Mouse (Mus musculus): ENCODE data around the gene Pvalb. TPM values are rescaled to one million over a fixed set of nuclear protein-coding genes. Genes with fewer than 3 reads are reported as not detected.

Pvalb gene
- not detected in 2 replicates for total RNA-seq (2015; ENCODE audit: low replicate concordance)
- total RNA-seq (2017; ENCODE audit: low replicate concordance), result not detected in 2 replicates

DNA sequence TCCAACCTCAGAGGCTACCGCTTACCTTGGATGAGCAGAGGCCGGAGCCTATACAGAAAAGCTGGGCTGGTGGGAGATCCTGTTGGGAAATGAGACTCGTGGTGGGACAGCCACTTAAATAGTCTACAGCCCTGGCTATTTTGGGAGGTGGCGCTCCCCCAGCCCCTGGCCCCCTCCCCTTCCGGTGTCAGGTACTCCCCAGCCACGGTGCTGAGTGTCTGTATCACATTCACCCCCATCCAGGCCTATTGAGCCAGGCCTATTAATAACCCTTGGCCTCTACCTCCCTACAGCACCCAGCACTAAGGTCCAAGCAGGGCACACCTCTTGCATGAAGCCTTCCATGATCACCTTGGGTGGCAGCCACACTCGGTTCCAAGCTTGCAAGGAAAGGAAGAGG lies at the start of gene Pvalb:
Gene Pvalb, minus strand, starts transcription at position 89 of the 400 bp plus-strand sequence.
- no peak for ATAC-seq (replicated peaks; ENCODE audit: low FRiP score, poor library complexity, severe bottlenecking)

DNA sequence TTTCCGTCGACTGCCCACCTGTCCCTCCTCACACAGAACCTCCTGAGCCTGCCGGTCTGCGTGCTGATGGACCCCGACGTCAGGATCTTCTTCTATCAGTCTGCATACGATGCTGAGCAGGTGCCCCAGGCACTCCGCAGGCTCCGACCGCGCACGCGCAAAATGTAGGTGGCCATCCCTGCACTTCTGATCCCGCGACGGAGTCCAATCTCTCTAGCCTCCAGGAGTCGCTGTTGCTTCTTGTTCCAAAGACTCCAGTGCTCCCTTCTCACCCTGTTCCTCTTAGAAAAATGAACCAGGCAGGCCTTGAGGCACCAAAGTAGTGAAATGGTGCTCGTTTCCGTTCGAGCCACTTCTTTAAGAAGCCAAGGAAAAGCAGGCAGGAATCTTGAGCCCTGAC lies 48.6 kb upstream of the Pvalb start:
- no peak for ATAC-seq (replicated peaks; ENCODE audit: low FRiP score, poor library complexity, severe bottlenecking)

DNA sequence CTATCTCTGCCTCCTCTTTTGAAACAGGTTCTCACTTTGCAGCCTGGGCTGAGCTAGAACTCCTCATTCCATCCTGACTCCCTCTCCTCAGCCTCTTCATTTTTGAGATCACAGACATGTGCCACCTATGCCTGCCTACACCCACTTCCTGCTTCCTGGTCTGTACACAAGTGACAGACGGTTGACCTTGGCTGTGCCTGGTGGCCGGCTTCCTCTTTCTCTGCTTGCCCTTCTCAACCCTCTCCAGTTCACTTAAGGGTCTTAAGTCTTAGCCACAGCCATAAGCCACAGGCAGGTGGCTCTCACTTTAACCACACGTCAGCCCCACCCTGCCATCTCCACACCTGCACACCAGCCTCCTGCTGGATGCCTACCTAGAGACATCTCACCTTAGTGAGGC lies 42.2 kb upstream of the Pvalb start:
- no peak for ATAC-seq (replicated peaks; ENCODE audit: low FRiP score, poor library complexity, severe bottlenecking)

DNA sequence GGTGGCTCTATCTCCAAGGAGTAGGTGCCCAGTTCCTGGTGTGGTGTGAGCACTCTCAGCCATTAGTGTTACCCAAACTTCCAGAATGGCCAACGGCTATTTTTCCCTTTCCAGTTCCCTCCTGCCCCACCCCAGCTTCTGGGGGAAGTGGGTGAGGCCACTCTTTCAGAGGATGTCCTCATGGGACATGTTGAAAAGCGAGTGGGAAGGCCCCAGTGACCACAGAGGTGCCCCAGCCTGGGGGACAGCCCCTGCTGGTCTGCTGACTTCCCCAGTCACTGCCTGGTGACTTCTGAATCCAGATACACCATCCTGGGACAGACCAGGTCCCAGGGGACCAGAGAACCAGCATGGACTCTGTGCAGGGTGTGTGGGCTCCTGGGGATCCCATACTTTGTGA lies 41.5 kb upstream of the Pvalb start:
- no peak for ATAC-seq (replicated peaks; ENCODE audit: low FRiP score, poor library complexity, severe bottlenecking)

DNA sequence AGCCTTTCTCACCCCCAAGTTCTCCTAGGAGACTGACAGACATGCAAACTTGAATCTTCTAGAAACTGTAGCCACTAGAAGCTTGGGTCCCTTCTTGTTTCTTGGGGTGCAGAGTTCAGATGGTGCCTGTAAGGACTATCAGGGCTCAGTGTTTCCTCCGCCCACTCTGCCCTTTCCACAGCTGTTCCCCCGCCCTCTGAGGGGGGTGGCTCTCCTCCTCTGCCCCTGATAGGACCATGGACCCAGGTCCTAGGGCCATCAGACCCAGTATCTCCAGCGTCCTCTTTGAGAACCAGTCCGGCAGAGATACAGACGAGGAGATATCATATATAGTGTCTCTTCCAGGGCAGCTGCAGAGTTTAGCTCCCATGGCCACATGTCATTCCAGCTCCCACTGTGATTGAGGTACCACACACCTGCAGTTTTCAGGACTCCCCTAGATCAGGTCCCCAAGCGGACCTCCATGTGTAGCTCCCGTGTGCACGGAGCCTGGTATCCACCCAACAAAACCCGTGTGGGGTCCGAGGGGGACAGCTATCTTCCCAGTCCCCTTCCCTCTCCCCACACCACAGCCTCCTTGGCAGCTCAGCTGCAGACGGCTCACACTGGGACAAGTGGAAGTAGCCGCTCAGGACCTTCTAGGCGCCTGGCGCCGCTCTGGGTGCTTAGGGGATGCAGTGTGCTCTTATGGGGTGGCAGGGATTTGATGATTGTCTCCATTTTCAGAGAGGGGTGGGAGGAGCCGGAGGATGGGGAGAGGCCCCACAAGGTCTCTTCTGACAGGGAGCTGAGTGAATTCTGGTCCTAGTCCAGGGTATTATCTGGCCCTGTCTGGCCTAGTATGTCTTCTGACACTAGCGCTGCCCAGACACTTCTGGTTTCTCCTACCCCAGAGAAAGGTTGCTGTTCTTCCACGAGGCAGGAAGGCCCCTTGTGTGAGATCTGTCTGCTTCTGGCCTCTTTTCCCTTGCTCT lies 40.2 kb upstream of the Pvalb start:
- ATAC-seq (replicated peaks; ENCODE audit: low FRiP score, poor library complexity, severe bottlenecking), result no peak

DNA sequence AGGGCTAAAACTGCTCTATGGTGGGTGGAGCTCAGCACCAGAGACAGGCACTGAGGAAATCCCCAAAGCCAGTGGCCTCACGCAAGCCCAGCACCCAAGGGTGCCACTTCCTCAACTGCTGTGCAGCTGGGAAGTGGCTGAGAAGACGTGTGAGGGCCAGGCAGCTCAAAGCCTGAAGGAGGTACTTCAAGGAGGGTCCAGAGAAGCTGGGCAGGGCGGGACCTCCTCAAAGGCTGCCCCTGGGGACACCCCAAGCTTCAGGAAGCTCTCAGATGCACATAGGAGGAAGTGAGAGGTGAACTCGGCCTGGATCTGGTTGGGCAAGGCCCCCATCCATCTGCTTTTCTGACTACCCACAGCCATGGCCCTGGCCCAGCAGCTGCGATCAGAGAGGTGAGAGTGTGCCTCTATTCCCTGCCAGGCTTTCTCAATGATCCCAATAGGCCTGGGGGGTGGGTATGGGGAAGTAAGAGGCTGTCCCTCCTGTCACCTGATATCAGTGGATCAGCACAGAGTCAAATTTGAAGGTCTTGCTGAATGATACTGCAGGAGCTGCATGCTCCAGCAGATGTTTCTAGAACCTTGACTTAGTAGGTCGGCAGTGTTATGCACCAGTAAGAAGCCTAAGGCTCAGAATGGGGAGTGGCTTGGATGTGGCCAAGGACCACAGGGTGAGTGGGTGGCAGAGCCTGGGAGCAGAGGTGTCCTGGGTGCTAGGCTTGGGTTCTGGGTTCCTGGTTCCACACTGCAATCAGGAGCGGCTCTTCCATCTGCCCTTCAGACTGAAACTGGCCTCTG lies 38.7 kb upstream of the Pvalb start, which contains the start of gene Ncf4:
Gene Ncf4, plus strand, starts transcription at position 107 of the 798 bp plus-strand sequence.
- ATAC-seq (replicated peaks; ENCODE audit: low FRiP score, poor library complexity, severe bottlenecking), result no peak

DNA sequence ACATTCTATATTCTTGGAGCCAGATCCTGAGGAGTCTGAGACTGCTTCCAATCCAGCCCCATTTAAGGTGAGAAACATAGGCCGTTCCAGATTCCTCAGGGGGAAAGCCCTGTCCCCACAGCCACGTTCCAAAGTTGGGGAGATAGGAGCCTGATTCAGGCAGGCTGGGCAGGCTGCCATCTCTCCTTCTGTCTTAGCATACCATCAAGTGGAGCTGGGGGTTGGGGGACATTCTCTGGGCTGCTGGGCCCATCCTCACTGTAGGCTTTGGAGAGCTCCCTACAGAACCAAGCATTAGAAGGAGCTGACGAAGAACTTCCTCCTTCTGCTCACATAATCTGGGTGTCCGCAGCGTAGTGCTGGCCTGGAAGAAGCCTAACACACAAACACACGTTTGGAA lies 37.6 kb upstream of the Pvalb start:
- ATAC-seq (replicated peaks; ENCODE audit: low FRiP score, poor library complexity, severe bottlenecking), result no peak

DNA sequence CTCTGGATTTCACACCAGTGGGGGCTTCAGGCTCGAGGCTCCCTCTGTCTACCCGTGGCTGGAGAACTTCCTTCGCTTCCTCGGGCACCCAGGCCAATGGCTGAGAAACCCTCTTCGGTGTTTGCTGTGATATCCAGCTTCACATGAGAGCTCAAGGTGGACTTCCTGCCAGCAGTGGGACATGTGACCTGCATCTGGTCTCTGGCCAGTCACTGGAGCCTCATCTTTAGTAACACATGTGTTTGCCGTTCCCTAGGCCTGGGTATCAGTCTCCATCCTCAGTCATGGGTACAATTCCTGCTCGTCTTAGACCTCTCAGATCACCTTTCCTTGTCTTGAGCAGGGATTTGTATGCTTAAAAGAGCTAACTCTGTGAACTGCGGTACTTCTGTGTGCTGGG lies 36.9 kb upstream of the Pvalb start:
- no peak for ATAC-seq (replicated peaks; ENCODE audit: low FRiP score, poor library complexity, severe bottlenecking)

DNA sequence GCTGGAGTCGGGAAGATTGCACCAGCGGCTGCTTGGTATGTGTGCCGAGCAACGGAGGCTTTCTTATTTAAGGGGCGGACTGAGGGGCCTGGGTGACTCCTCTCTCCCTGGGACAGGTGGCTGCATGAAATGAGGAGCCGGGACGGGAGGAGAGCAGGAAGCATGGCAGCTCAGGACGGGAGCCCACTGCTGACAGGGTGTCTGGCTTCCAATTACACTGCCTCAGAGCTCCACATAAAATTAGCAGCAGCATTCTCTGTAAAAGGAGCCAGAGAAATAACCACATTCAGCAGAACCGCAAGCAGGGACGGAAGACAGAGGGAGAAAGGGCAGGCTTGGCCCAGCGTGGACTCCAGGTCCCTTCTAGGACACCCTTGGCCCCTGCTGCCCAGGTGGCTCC lies 35.1 kb upstream of the Pvalb start:
- no peak for ATAC-seq (replicated peaks; ENCODE audit: low FRiP score, poor library complexity, severe bottlenecking)

DNA sequence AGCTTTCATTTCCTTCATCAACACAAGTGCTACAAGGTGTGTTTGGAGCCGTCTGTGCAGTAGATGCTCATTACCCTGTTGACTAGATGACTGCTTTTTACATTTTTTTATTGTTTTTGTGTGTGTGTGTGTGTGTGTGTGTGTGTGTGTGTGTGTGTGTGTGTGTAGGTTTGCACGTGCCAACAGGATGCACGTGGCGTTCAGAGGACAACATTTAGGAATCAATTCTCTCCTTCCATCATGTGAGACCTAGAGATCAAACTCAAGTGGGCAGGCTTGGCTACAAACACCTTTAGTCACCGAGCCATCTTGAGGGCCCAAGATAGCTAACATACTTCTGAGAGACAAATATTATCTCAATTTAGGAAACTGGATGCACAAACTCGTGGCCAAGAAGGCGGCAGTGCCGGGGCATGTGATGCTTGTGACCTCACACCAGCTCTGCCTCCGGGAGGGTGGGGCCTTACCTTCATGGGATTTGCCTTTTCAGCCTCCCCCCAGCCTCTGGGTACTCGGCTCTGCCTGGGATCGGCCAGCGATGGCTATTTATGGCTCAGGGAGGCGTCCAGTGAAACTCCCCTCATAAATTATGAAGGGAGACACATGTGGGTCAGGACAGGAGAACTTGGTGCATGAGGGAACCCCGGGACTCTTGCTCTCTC lies 33.9 kb upstream of the Pvalb start:
- ATAC-seq (replicated peaks; ENCODE audit: low FRiP score, poor library complexity, severe bottlenecking), result no peak

DNA sequence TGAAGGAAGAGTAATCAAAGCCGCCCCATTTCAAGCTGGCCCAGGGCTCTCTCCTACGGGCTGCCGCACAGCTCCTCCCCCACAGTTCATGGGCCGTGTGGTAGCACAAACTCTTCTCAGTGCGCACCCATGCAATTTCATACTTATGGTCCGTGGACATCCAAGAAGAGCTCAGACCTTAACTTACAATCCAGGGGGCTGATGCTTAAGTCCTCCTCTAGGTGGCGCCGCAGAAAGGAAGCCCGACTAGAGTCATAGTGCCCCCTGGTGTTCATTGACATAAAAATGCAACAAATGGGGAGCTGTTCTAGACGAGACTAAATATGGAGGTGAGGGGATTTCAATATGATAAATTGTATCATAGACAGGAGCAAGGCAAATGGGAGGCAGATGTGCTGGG lies 33.3 kb upstream of the Pvalb start:
- peak; percentile 60 for ATAC-seq (replicated peaks; ENCODE audit: low FRiP score, poor library complexity, severe bottlenecking)

DNA sequence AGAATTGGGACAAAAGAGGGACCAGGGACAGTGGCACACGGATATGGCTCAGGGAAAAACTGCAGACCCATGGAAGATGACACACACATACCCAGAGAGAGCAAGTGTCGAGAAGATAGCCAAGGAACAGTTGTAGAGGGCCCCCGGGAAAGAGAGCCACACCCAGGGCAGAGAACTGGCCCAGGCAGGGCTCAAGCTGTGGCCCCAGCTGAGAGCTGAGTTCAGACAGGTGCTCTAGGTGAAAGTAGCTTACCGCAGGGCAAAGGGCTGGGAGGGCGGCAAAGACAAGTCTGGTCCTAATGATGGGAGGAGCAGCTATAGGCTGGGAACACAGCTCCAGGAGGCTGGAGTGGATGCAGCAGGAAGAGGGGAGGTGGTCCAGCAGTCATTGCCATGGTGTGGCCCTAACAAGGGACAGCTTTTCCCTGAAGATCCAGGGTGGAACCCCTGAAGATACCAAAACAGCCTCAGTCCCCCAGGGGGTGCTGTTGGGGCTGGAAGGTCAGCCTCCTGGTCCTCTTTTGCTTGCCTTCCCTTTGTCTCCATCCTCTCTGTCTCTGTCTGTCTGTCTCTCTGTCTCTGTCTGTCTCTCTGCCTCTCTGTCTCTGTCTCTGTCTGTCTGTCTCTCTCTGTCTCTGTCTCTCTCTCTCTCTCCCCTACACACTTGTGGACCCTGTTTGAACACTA lies 28.8 kb upstream of the Pvalb start:
- ATAC-seq (replicated peaks; ENCODE audit: low FRiP score, poor library complexity, severe bottlenecking), result 0 out of 2 replicates have a peak, but pooled peaks have one; percentile 14

DNA sequence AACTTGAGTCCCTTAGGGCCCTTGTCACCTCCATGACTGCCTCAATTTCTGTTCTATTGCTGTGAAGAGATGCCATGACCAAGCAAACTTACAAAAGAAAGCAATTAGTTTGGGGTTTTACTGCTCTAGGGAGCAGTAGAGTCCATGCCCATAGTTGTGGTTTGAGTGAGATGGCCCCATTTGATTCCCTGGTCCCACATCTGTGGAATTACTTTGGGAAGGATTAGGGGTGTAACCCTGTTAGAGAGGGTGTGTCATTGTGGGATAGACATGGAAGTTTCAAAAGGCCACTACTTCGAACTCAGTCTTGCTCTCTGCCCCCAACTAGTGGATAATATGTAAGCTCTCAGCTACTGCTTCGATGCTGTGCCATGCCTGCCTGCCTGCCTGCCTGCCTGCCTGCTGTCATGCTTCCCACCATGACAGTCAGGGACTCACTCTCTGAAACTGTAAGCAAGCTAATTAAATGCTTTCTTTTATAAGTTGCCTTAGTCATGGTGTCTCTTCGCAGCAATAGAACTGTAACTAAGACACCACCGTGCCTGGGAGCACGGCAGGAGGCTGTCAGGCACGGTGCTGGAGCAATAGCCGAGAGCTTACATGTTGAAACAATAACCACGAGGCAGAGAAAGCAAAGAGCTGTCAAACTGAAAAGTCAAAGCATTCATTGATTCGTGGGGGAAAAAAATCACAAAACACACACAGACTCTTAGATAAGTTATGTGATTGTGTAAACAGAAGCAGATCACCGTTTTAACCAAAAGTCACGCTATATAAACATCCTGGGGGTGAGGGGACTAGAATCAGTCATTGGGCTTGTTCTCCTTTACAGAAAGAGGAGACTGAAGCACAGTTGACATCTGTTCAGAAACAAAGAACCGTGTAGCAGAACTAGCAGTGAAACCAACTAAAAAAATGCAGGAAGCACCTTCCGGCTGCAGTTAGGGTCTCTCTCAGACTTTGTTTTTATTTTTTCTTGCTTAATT lies 25.4 kb upstream of the Pvalb start:
- ATAC-seq (replicated peaks; ENCODE audit: low FRiP score, poor library complexity, severe bottlenecking), result no peak

DNA sequence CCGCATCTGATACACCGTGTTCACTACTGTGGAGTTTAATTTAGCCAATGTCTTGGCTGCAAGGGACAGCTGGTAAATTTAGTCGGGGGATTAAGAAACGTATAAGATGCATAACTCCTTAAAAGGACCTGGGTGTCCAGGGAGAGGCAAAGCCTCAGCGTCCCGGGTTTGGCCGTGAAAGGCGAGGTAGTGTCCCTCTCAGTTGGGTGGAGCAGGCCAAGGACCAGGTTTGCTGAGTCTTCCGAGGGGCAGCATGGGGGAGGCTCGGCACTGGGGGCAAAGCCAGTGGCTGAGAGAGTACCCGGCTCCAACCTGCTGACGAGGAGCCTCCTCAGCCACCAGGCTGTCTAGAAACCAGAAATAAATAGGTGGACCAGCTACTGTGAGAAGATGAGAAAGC lies 21.6 kb upstream of the Pvalb start:
- ATAC-seq (replicated peaks; ENCODE audit: low FRiP score, poor library complexity, severe bottlenecking), result no peak

DNA sequence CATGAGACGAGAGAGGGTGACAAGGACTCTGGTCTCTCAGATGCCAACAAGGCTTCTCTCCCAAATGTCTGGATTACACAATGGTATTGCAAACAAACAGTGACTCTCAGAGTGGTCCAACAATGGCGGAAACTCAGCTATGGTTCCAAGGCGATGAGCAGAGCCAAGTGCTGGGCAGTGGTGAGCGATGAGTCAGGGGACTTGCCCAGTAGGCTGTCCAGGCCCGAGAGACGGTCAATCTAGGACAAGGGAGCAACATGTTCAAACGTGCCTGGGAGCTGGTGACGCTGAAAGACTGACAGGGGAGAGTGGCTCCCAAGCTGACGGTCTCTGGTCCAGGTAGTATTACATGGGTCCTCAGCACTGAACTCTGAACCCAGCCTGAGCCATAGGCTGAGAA lies 9.1 kb upstream of the Pvalb start:
- no peak for ATAC-seq (replicated peaks; ENCODE audit: low FRiP score, poor library complexity, severe bottlenecking)

DNA sequence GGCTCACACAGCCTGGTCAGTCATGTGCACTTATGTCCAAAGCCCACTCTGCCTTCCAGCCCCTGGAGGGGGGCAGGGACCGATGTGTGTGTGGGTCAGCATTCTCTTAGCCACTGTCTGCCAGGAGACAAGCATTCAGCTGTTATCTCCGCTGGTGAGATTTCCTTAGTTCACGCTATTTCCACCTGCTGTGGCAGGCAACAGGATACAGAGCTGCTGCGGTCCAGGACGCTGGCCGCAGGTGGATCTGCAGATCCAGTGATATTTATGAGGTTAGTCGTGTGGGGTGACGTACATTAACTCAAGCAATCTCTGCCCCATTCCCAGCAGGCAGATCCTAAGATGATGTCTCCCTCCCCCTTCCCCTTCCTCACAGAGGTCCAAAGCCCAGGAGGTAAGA lies 5.2 kb upstream of the Pvalb start:
- no peak for ATAC-seq (replicated peaks; ENCODE audit: low FRiP score, poor library complexity, severe bottlenecking)

DNA sequence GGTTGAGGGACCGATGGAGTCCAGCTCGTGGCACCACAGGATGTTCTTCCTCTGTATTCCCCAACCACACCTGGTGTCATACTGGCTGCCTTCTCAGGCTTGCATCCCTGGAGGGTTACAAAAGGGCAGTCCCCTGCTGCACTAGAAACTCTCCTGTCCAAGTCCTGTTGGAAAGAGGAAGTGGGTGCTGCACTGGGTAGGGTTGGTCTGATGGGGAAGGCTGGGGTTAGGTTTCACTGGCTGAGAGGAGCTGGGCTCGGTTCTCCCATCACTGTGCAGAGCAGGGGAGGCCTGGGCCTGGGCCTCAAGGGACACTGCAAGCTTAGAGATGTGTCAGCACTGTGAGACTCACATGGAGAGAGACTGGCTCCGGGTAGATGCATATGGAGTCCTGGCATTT lies 4.0 kb upstream of the Pvalb start:
- ATAC-seq (replicated peaks; ENCODE audit: low FRiP score, poor library complexity, severe bottlenecking), result no peak

DNA sequence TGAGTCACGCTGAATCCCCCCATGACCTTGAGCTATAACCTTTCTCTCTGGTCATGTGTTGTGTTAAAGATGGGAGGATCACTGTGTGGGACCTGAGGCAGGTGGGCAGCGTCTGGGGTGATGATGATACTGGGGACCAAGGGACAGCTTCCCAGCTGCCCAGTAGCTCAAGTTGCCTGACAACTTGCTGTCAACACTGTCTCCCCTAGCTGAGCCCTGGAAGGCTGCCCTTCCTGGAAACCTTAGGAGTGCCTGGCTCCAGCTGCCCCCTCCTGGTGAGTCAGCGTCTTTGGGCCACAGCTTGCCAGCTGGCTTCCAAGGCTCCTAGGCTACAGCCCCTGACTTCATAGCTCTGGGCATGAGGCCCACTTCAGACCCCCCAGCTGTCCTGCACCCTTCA lies 1.0 kb downstream of the Pvalb start:
- ATAC-seq (replicated peaks; ENCODE audit: low FRiP score, poor library complexity, severe bottlenecking), result no peak
